In genomic region chrX:74084276-74084837, GRCm38 (mm10) we compare ENCODE assay signal across 8 mouse cellular contexts. TPM values are rescaled to one million over a fixed set of nuclear protein-coding genes. Genes with fewer than 3 reads are reported as not detected.
DNase-seq lines count a peak whose midpoint lies in the region; ATAC-seq and TF ChIP-seq lines count a peak whose summit lies in the region.

No protein-coding gene starts in this region.

- no peaks in the 10 kb centered on the region for H3K27me3 ChIP-seq in forebrain, embryonic 16.5 days (replicated peaks; ENCODE audit: control insufficient read depth, insufficient read depth, low read length)

- ATAC-seq in forebrain, embryonic 16.5 days: no peak

- H3K4me3 ChIP-seq in lung, adult 2 months (replicated peaks; ENCODE audit: extremely low read depth, low read depth, low read length): peak overlapping the region; percentile 98
- H3K4me3 ChIP-seq in forebrain, embryonic 16.5 days (replicated peaks; ENCODE audit: low read length): peak overlapping the region; percentile 61

- no peaks in the 10 kb centered on the region for H3K36me3 ChIP-seq in forebrain, embryonic 16.5 days (ENCODE audit: control insufficient read depth, insufficient read depth)

- peak overlapping the region; percentile 74 for H3K9ac ChIP-seq in forebrain, embryonic 16.5 days (replicated peaks; ENCODE audit: low read depth, low read length)

- H3K4me1 ChIP-seq in lung, adult 2 months (ENCODE audit: control insufficient read depth, insufficient read depth, low read length): peaks cover 6% of the 10 kb centered on the region
- H3K4me1 ChIP-seq in forebrain, embryonic 16.5 days (replicated peaks; ENCODE audit: control insufficient read depth, insufficient read depth, low read length): peaks cover 17% of the 10 kb centered on the region

- no peaks in the 10 kb centered on the region for H3K9me3 ChIP-seq in forebrain, embryonic 16.5 days (ENCODE audit: control insufficient read depth, low read length)

- TF ChIP-seq POLR2A in lung, adult 2 months (IDR thresholded peaks at IDR 0.05; ENCODE audit: borderline replicate concordance, extremely low read depth, low read depth, low read length): no peak

- H3K27ac ChIP-seq in forebrain, embryonic 16.5 days (ENCODE audit: low read length): peak overlapping the region; percentile 97

- whole genome bisulfite sequencing in lung, adult 2 months: 37% methylated on average over 17 of the region's 17 CpGs
- 28% methylated on average over 17 of the region's 17 CpGs for WGBS in forebrain, embryonic 16.5 days

- TF ChIP-seq CTCF in lung, adult 2 months (IDR thresholded peaks at IDR 0.05; ENCODE audit: insufficient read depth, low read length): no peak

- peak; percentile 3 for DNase-seq in adrenal gland, adult 2 months
- no peak for DNase-seq in adrenal gland, postnatal 10 days
- peak; percentile 9 for DNase-seq in lung, adult 2 months
- DNase-seq in lung, postnatal 10 days: no peak
- peak; percentile 10 for DNase-seq in liver
- peak; percentile 58 for DNase-seq in skeletal muscle tissue, adult 2 months (ENCODE audit: low read depth, low spot score)
- no peak for DNase-seq in urinary bladder, postnatal 36 days (ENCODE audit: low spot score in 2 of 2)

- peak overlapping the region; percentile 48 for H3K4me2 ChIP-seq in forebrain, embryonic 16.5 days (ENCODE audit: low read length)

RNA-seq across cellular contexts. Expression of gene Opn1mw, which starts 42.9 kb away (rescaled TPM):
- total RNA-seq in adrenal gland, adult 2 months (2021): not detected
- polyA plus RNA-seq in adrenal gland, adult 2 months (2012; rRNA removed): not detected in 2 replicates
- not detected for total RNA-seq in adrenal gland, postnatal 10 days (2021)
- polyA plus RNA-seq in lung, adult 2 months (2012; rRNA removed): not detected in 2 replicates
- not detected in 2 replicates for polyA plus RNA-seq in forebrain, embryonic 16.5 days (2015; fragmentation: Nextera tagmentation; extraction: Ambion mirVana)

RNA-seq across cellular contexts. Expression of gene Mecp2, which starts 50.8 kb away (rescaled TPM):
- 10 to 100 TPM; 31.3 to 34.8 TPM for total RNA-seq in adrenal gland, adult 2 months (2021)
- polyA plus RNA-seq in adrenal gland, adult 2 months (2012; rRNA removed): 3.7 and 4.7 TPM in 2 replicates
- total RNA-seq in adrenal gland, postnatal 10 days (2021): 10 to 100 TPM; 30.1 to 34.9 TPM
- 6.8 and 7.4 TPM in 2 replicates for polyA plus RNA-seq in lung, adult 2 months (2012; rRNA removed)
- 14.9 and 15.6 TPM in 2 replicates for polyA plus RNA-seq in forebrain, embryonic 16.5 days (2015; fragmentation: Nextera tagmentation; extraction: Ambion mirVana)

Comparison
In these comparisons a context has a peak if more than half of its experiments do, and no peak if none do; other contexts are left out.
1. DNase-seq: peak in adrenal gland, adult 2 months (single experiment), lung, adult 2 months (single experiment), liver (single experiment) and skeletal muscle tissue, adult 2 months (single experiment); none in adrenal gland, postnatal 10 days (single experiment), lung, postnatal 10 days (single experiment) and urinary bladder, postnatal 36 days (0 of 2).